Mouse (Mus musculus) hindbrain, embryonic 12.5 days (tissue): ENCODE data around the gene Zmynd12. TPM values are rescaled to one million over a fixed set of nuclear protein-coding genes. Genes with fewer than 3 reads are reported as not detected.
A peak's percentile ranks its signal among the peaks of the same experiment; 100 is the strongest.

Experiments
- ATAC-seq: fragments of 200-750 bp; cut with Nextera tagmentation; 2 replicates; pipeline ENCODE4 v1.8.0; 2017; ENCODE audit warnings: moderate TSS enrichment; ENCODE audit not compliant: low FRiP score
- H3K27ac ChIP-seq: fragments of 300-500 bp; sonication (generic); 2 replicates; pipeline ENCODE4 v1.5.1; 2016; ENCODE audit warnings: mild to moderate bottlenecking
- H3K27me3 ChIP-seq: fragments of 300-500 bp; sonication (generic); 2 replicates; pipeline ENCODE4 v1.6.1; 2016; ENCODE audit warnings: mild to moderate bottlenecking
- H3K36me3 ChIP-seq: fragments of 300-500 bp; sonication (generic); 2 replicates; pipeline ENCODE4 v1.6.1; 2016; ENCODE audit warnings: mild to moderate bottlenecking
- H3K4me1 ChIP-seq: fragments of 300-500 bp; sonication (generic); 2 replicates; pipeline ENCODE4 v1.6.1; 2016
- H3K4me2 ChIP-seq: fragments of 300-500 bp; sonication (generic); replicated peaks from 2 replicates; pipeline ENCODE4 v1.6.1; 2016; ENCODE audit warnings: mild to moderate bottlenecking
- H3K4me3 ChIP-seq: fragments of 300-500 bp; sonication (generic); 2 replicates; pipeline ENCODE4 v1.5.1; 2016; ENCODE audit warnings: mild to moderate bottlenecking
- H3K9ac ChIP-seq: fragments of 300-500 bp; sonication (generic); 2 replicates; pipeline ENCODE4 v1.6.1; 2016; ENCODE audit warnings: mild to moderate bottlenecking, moderate library complexity
- H3K9me3 ChIP-seq: fragments of 300-500 bp; sonication (generic); replicated peaks from 2 replicates; pipeline ENCODE4 v1.6.1; 2016; ENCODE audit warnings: mild to moderate bottlenecking
- WGBS: fragments of 180-500 bp; shearing (Covaris S2); methylation state at CpG from one replicate; pipeline ENCODE4 v1.1.7; 2016; 5-methylcytosine and 5-hydroxymethylcytosine counted together
- polyA plus RNA-seq: library from polyadenylated mRNA; unstranded; fragments of >200 nt; fragmentation: Nextera tagmentation; extraction: Ambion mirVana; gene quantifications from 2 replicates; pipeline ENCODE4 v1.2.1, GENCODE M21; 2016

Zmynd12 gene
- polyA plus RNA-seq, result 0.23 and 0.55 TPM in 2 replicates

GRCm38 (mm10) chr4:119422294-119422964, at the start of gene Zmynd12, which contains the start of gene Ppcs:
Zmynd12 (plus strand) TSS chr4:119422814.
Ppcs (minus strand) TSS chr4:119422420.
- Histone ChIP-seq H3K4me3 (peak within 1 kb of the TSS; percentile 72), H3K4me2 (peak within 1 kb of the TSS; percentile 89), H3K9me3 (no peaks in the 10 kb centered on the region), H3K9ac (peak within 1 kb of the TSS; percentile 84), H3K27me3 (0 out of 2 replicates have a peak, but pooled peaks cover 3% of the 10 kb centered on the region), H3K36me3 (0 out of 2 replicates have a peak, but pooled peaks cover 5% of the 10 kb centered on the region), H3K4me1 (peaks cover 13% of the 10 kb centered on the region), H3K27ac (peak within 1 kb of the TSS; percentile 89)
- ATAC-seq, result peak; percentile 96
- under 1% methylated on average over 52 of the region's 52 CpGs for WGBS

- 83% methylated on average over 7 of the region's 7 CpGs for WGBS
- H3K9ac ChIP-seq, result no peak overlapping the region
- no peak overlapping the region for H3K4me3 ChIP-seq
- no peak overlapping the region for H3K4me2 ChIP-seq
- no peaks in the 10 kb centered on the region for H3K36me3 ChIP-seq
- no peak overlapping the region for H3K27ac ChIP-seq
- no peak for ATAC-seq
- H3K4me1 ChIP-seq, result no peaks in the 10 kb centered on the region
- no peaks in the 10 kb centered on the region for H3K9me3 ChIP-seq
- no peaks in the 10 kb centered on the region for H3K27me3 ChIP-seq
Measured at GRCm38 (mm10) chr4:119381471-119382190, 41.0 kb upstream of the Zmynd12 start.

- Histone ChIP-seq H3K9me3 (0 out of 2 replicates have a peak, but pooled peaks cover 3% of the 10 kb centered on the region), H3K27me3 (no peaks in the 10 kb centered on the region), H3K36me3 (peaks cover 9% of the 10 kb centered on the region), H3K4me1 (peaks cover 2% of the 10 kb centered on the region; the same call in 1 of the 2 replicates), H3K27ac (no peak overlapping the region), H3K4me3 (no peak overlapping the region), H3K9ac (no peak overlapping the region), H3K4me2 (no peak overlapping the region)
- WGBS, result 53% methylated on average over 3 of the region's 3 CpGs
- ATAC-seq, result no peak
Measured at GRCm38 (mm10) chr4:119389184-119389583, 33.4 kb upstream of the Zmynd12 start.

GRCm38 (mm10) chr4:119390369-119390768, 32.2 kb upstream of the Zmynd12 start:
- Histone ChIP-seq H3K36me3 (peaks cover 9% of the 10 kb centered on the region), H3K9me3 (0 out of 2 replicates have a peak, but pooled peaks cover 3% of the 10 kb centered on the region), H3K4me2 (no peak overlapping the region), H3K27ac (no peak overlapping the region), H3K4me3 (no peak overlapping the region), H3K9ac (no peak overlapping the region), H3K27me3 (no peaks in the 10 kb centered on the region), H3K4me1 (peaks cover 2% of the 10 kb centered on the region; the same call in 1 of the 2 replicates)
- ATAC-seq, result no peak
- WGBS, result 86% methylated on average over 1 of the region's 1 CpGs

GRCm38 (mm10) chr4:119398751-119399150, 23.9 kb upstream of the Zmynd12 start:
- no peaks in the 10 kb centered on the region for H3K27me3 ChIP-seq
- H3K9ac ChIP-seq, result no peak overlapping the region
- H3K4me1 ChIP-seq, result no peaks in the 10 kb centered on the region
- peaks cover 7% of the 10 kb centered on the region; the same call in 1 of the 2 replicates for H3K9me3 ChIP-seq
- WGBS, result 87% methylated on average over 7 of the region's 7 CpGs
- no peak overlapping the region for H3K4me3 ChIP-seq
- H3K4me2 ChIP-seq, result no peak overlapping the region
- ATAC-seq, result no peak
- no peak overlapping the region for H3K27ac ChIP-seq
- H3K36me3 ChIP-seq, result peaks cover 25% of the 10 kb centered on the region

- Histone ChIP-seq H3K9me3 (peaks cover 7% of the 10 kb centered on the region; the same call in 1 of the 2 replicates), H3K4me3 (no peak overlapping the region), H3K27ac (no peak overlapping the region), H3K4me1 (no peaks in the 10 kb centered on the region), H3K36me3 (peaks cover 28% of the 10 kb centered on the region), H3K9ac (no peak overlapping the region), H3K4me2 (no peak overlapping the region), H3K27me3 (no peaks in the 10 kb centered on the region)
- no peak for ATAC-seq
- 62% methylated on average over 7 of the region's 7 CpGs for WGBS
Measured at GRCm38 (mm10) chr4:119400896-119401295, 21.7 kb upstream of the Zmynd12 start.

- no peak overlapping the region for H3K27ac ChIP-seq
- H3K36me3 ChIP-seq, result peaks cover 28% of the 10 kb centered on the region
- peaks cover 7% of the 10 kb centered on the region; the same call in 1 of the 2 replicates for H3K9me3 ChIP-seq
- H3K4me3 ChIP-seq, result no peak overlapping the region
- H3K9ac ChIP-seq, result no peak overlapping the region
- H3K27me3 ChIP-seq, result no peaks in the 10 kb centered on the region
- ATAC-seq, result no peak
- no peaks in the 10 kb centered on the region for H3K4me1 ChIP-seq
- no peak overlapping the region for H3K4me2 ChIP-seq
- WGBS, result 57% methylated on average over 2 of the region's 2 CpGs
Measured at GRCm38 (mm10) chr4:119403431-119403830, 19.2 kb upstream of the Zmynd12 start.

- Histone ChIP-seq H3K27ac (no peak overlapping the region), H3K9me3 (no peaks in the 10 kb centered on the region), H3K36me3 (no peaks in the 10 kb centered on the region), H3K4me3 (no peak overlapping the region), H3K9ac (no peak overlapping the region), H3K4me2 (no peak overlapping the region), H3K4me1 (peaks cover 13% of the 10 kb centered on the region; the same call in 1 of the 2 replicates), H3K27me3 (no peaks in the 10 kb centered on the region)
- 77% methylated on average over 12 of the region's 12 CpGs for WGBS
- ATAC-seq, result no peak
Measured at GRCm38 (mm10) chr4:119411877-119412650, 10.6 kb upstream of the Zmynd12 start.

GRCm38 (mm10) chr4:119412791-119413190, 9.8 kb upstream of the Zmynd12 start:
- Histone ChIP-seq H3K4me1 (peaks cover 13% of the 10 kb centered on the region; the same call in 1 of the 2 replicates), H3K4me3 (no peak overlapping the region), H3K36me3 (no peaks in the 10 kb centered on the region), H3K27me3 (no peaks in the 10 kb centered on the region), H3K4me2 (no peak overlapping the region), H3K9ac (0 out of 2 replicates have a peak overlapping the region, but pooled peaks have one; percentile 2), H3K27ac (no peak overlapping the region), H3K9me3 (no peaks in the 10 kb centered on the region)
- WGBS, result 77% methylated on average over 6 of the region's 6 CpGs
- ATAC-seq, result no peak

- Histone ChIP-seq H3K9ac (peak within 1 kb of the TSS; percentile 74), H3K27me3 (no peaks in the 10 kb centered on the region), H3K4me2 (peak within 1 kb of the TSS; percentile 84), H3K4me1 (peaks cover 13% of the 10 kb centered on the region; the same call in 1 of the 2 replicates), H3K36me3 (0 out of 2 replicates have a peak, but pooled peaks cover 5% of the 10 kb centered on the region), H3K9me3 (no peaks in the 10 kb centered on the region), H3K27ac (peak within 1 kb of the TSS; percentile 83), H3K4me3 (peak within 1 kb of the TSS; percentile 62)
- ATAC-seq, result peak; percentile 100
- under 1% methylated on average over 49 of the region's 49 CpGs for WGBS
Measured at GRCm38 (mm10) chr4:119415072-119415753, 7.4 kb upstream of the Zmynd12 start, which contains the start of gene Ccdc30. Ccdc30 (minus strand) TSS chr4:119415521.

GRCm38 (mm10) chr4:119417270-119417669, 5.3 kb upstream of the Zmynd12 start:
- Histone ChIP-seq H3K9me3 (no peaks in the 10 kb centered on the region), H3K36me3 (0 out of 2 replicates have a peak, but pooled peaks cover 5% of the 10 kb centered on the region), H3K27ac (no peak overlapping the region), H3K4me1 (peaks cover 21% of the 10 kb centered on the region), H3K9ac (no peak overlapping the region), H3K4me2 (no peak overlapping the region), H3K4me3 (no peak overlapping the region), H3K27me3 (no peaks in the 10 kb centered on the region)
- WGBS, result 84% methylated on average over 3 of the region's 3 CpGs
- ATAC-seq, result no peak
